Mouse (Mus musculus) liver, embryonic 12.5 days (tissue): Measurements from ENCODE around the gene Epdr1. TPM values are rescaled to one million over a fixed set of nuclear protein-coding genes. Genes with fewer than 3 reads are reported as not detected.
"Not testable (repeated sequence)": the region's sequence is repeated elsewhere in the genome, so short reads cannot be mapped to it uniquely, and the experiment has no call there.

Source experiments
- ATAC-seq: fragments of 200-750 bp; cut with Nextera tagmentation; 2 replicates; pipeline ENCODE4 v1.8.0; 2017; ENCODE audit warnings: moderate number of reproducible peaks, mild to moderate bottlenecking, moderate library complexity
- H3K27ac ChIP-seq: fragments of 300-500 bp; sonication (generic); 2 replicates; pipeline ENCODE4 v1.5.1; 2016; ENCODE audit warnings: mild to moderate bottlenecking
- H3K27me3 ChIP-seq: fragments of 300-500 bp; sonication (generic); replicated peaks from 2 replicates; pipeline ENCODE4 v1.6.1; 2016; ENCODE audit warnings: mild to moderate bottlenecking, moderate library complexity
- H3K36me3 ChIP-seq: fragments of 300-500 bp; sonication (generic); 2 replicates; pipeline ENCODE4 v1.6.1; 2016; ENCODE audit warnings: mild to moderate bottlenecking, moderate library complexity
- H3K4me1 ChIP-seq: fragments of 300-500 bp; sonication (generic); 2 replicates; pipeline ENCODE4 v1.6.1; 2016
- H3K4me2 ChIP-seq: fragments of 300-500 bp; sonication (generic); 2 replicates; pipeline ENCODE4 v1.6.1; 2016; ENCODE audit warnings: mild to moderate bottlenecking, moderate library complexity
- H3K4me3 ChIP-seq: fragments of 300-500 bp; sonication (generic); 2 replicates; pipeline ENCODE4 v1.5.1; 2016; ENCODE audit warnings: mild to moderate bottlenecking, moderate library complexity
- H3K9ac ChIP-seq: fragments of 300-500 bp; sonication (generic); 2 replicates; pipeline ENCODE4 v1.6.1; 2016; ENCODE audit warnings: mild to moderate bottlenecking, moderate library complexity
- H3K9me3 ChIP-seq: fragments of 300-500 bp; sonication (generic); replicated peaks from 2 replicates; pipeline ENCODE4 v1.6.1; 2016; ENCODE audit warnings: mild to moderate bottlenecking, moderate library complexity
- WGBS: fragments of 180-500 bp; shearing (Covaris S2); methylation state at CpG from one replicate; pipeline ENCODE4 v1.1.7; 2016; ENCODE audit not compliant: insufficient replicate concordance; 5-methylcytosine and 5-hydroxymethylcytosine counted together
- polyA plus RNA-seq: library from polyadenylated mRNA; unstranded; fragments of >200 nt; fragmentation: Nextera tagmentation; extraction: Ambion mirVana; gene quantifications from 2 replicates; pipeline ENCODE4 v1.2.1, GENCODE M21; 2016

Gene Epdr1
- polyA plus RNA-seq, 1 experiment from 2014 or later: 23.2 TPM

DNA sequence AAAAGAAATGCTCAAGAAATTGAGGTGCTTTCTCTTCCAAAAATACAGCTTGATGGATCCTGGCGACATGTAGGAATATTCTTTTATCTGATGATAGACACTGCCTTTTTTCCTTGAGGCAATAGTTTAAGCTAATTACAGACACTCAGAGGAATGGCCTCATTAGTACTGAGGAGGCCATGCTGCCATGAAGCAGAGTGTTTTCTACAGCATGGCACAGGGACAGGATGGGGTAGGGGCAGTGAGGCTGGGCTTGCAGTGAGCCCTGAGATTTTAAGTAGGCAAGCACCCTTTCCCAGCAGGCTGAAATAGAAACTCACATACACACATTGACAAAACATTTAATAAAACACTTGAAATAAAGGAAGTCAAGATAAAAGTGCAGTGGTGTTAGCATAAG, 17.2 kb downstream of the Epdr1 start:
- H3K4me2 ChIP-seq: no peak overlapping the region
- ATAC-seq: no peak
- H3K27ac ChIP-seq: no peak overlapping the region
- no peaks in the 10 kb centered on the region for H3K36me3 ChIP-seq
- no peaks in the 10 kb centered on the region for H3K9me3 ChIP-seq
- no peaks in the 10 kb centered on the region for H3K27me3 ChIP-seq
- no peak overlapping the region for H3K4me3 ChIP-seq
- H3K4me1 ChIP-seq: 0 out of 2 replicates have a peak, but pooled peaks cover 2% of the 10 kb centered on the region
- H3K9ac ChIP-seq: no peak overlapping the region
- WGBS: 65% methylated on average over 1 of the region's 1 CpGs

DNA sequence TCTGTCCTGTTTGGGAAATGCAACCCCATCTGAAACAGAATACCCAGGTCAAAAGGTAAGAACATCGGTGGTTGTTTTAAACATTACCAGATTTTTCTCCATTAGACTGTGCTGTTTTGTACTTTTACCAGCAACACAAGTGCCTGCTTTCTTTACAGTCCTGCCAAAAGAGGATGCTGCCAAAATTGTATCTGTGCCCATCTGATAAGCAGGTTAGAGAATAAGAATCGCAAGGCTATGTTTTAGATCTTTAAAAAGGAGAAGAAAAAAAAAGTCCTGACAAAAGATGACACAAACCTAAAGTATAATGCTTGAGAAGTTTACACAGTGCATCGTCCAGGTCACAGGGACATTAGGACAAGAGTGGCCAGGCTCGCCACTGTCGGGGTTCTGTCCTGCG, 20.5 kb downstream of the Epdr1 start:
- ATAC-seq: no peak
- Histone ChIP-seq H3K4me1 (no peaks in the 10 kb centered on the region), H3K4me2 (no peak overlapping the region), H3K36me3 (no peaks in the 10 kb centered on the region), H3K27ac (no peak overlapping the region), H3K9me3 (no peaks in the 10 kb centered on the region), H3K4me3 (no peak overlapping the region), H3K27me3 (no peaks in the 10 kb centered on the region), H3K9ac (no peak overlapping the region)
- 80% methylated on average over 6 of the region's 6 CpGs for WGBS

DNA sequence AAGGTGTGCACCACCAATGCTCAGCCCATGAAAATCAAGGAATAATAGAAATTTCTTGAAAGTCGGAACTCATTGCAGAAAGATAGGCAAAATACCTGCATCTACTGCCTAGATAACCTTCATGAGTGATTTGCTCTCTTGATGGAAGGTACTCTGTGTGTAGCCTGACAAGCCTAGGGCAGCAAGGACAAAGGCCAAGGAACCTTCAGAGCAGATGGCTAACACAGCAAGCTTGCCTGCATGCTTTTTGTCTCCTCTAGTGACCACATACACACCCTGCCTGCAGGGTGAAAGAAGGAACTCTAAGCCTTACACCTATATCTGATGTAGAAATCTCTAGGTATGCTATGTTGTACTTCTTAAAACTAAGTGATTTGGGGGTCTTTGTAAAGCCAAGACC, 24.6 kb downstream of the Epdr1 start:
- Histone ChIP-seq H3K36me3 (no peaks in the 10 kb centered on the region), H3K4me3 (no peak overlapping the region), H3K4me1 (no peaks in the 10 kb centered on the region), H3K27me3 (no peaks in the 10 kb centered on the region), H3K9me3 (no peaks in the 10 kb centered on the region), H3K27ac (no peak overlapping the region), H3K4me2 (no peak overlapping the region), H3K9ac (no peak overlapping the region)
- ATAC-seq: no peak
- 59% methylated on average over 1 of the region's 1 CpGs for WGBS

- no peaks in the 10 kb centered on the region for H3K36me3 ChIP-seq
- H3K27ac ChIP-seq: no peak overlapping the region
- H3K27me3 ChIP-seq: no peaks in the 10 kb centered on the region
- H3K4me3 ChIP-seq: no peak overlapping the region
- H3K9ac ChIP-seq: no peak overlapping the region
- no peaks in the 10 kb centered on the region for H3K4me1 ChIP-seq
- H3K9me3 ChIP-seq: no peaks in the 10 kb centered on the region
- WGBS: 55% methylated on average over 3 of the region's 3 CpGs
- no peak for ATAC-seq
- H3K4me2 ChIP-seq: no peak overlapping the region
Measured at GRCm38 (mm10) chr13:19590996-19591759, 28.5 kb downstream of the Epdr1 start.

DNA sequence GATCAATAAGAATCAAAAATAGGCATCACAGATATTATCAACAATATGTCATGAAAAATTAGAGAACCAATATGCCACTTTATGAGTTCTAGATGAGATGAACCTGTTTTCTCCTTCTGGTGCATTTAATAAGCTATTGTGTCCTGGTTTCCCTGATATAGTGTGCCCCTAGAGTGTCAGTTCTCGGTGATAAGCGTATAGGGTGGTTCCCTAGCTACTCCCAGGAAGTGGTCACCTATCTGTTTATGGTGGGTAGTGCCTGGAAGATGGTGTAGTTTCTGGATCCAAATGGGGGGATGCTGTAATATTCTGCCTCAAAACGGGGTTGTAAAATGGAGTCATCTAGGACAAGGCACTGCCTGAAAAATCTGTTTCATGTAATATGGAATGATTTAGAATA, 43.8 kb downstream of the Epdr1 start:
- Histone ChIP-seq H3K4me1 (peaks cover 25% of the 10 kb centered on the region), H3K4me3 (no peak overlapping the region), H3K27me3 (no peaks in the 10 kb centered on the region), H3K4me2 (peak overlapping the region; percentile 26), H3K9me3 (no peaks in the 10 kb centered on the region), H3K36me3 (no peaks in the 10 kb centered on the region), H3K27ac (no peak overlapping the region), H3K9ac (no peak overlapping the region)
- ATAC-seq: peak; percentile 96
- WGBS: 43% methylated on average over 3 of the region's 3 CpGs

GRCm38 (mm10) chr13:19574723-19575122, 45.0 kb downstream of the Epdr1 start:
- H3K36me3 ChIP-seq, H3K4me3 ChIP-seq: not testable (repeated sequence)
- peak; percentile 65; the same call in 1 of the 2 replicates for ATAC-seq

GRCm38 (mm10) chr13:19570166-19570565, 49.6 kb downstream of the Epdr1 start:
- not testable (repeated sequence) for H3K27ac ChIP-seq, ATAC-seq, H3K36me3 ChIP-seq, H3K9me3 ChIP-seq, H3K4me2 ChIP-seq, H3K27me3 ChIP-seq, H3K4me1 ChIP-seq, H3K9ac ChIP-seq, H3K4me3 ChIP-seq

More at GRCm38 (mm10) chr13:19574723-19575122, 45.0 kb downstream of the Epdr1 start:
- not testable (repeated sequence) for H3K9ac ChIP-seq, H3K4me2 ChIP-seq, H3K9me3 ChIP-seq, H3K27me3 ChIP-seq, H3K27ac ChIP-seq
- H3K4me1 ChIP-seq: peaks cover 25% of the 10 kb centered on the region
- whole genome bisulfite sequencing: 59% methylated on average over 2 of the region's 2 CpGs

DNA sequence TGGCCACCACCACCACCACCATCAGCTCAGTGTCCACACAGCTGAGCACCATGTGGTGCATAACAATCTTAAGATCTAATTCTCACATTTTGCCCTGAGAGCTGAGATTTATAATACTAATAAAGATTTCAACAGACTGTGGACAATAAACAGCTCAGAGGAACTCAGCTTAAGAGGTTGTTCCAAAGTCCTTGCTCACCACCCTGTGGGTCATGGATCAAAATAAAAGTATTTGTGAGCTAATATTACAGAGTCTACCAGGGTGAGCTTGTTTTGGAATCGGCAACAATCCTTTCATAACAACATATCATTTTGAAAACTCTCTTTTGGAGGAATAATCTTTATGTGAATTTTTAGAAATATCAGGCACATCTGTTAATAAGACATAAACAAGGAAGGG, 57.2 kb downstream of the Epdr1 start:
- H3K4me2 ChIP-seq: no peak overlapping the region
- no peak for ATAC-seq
- H3K36me3 ChIP-seq: no peaks in the 10 kb centered on the region
- H3K9me3 ChIP-seq: no peaks in the 10 kb centered on the region
- H3K27ac ChIP-seq: no peak overlapping the region
- no peaks in the 10 kb centered on the region for H3K4me1 ChIP-seq
- H3K9ac ChIP-seq: no peak overlapping the region
- WGBS: 83% methylated on average over 1 of the region's 1 CpGs
- no peaks in the 10 kb centered on the region for H3K27me3 ChIP-seq
- H3K4me3 ChIP-seq: no peak overlapping the region

GRCm38 (mm10) chr13:19555391-19555790, 64.3 kb downstream of the Epdr1 start:
- Histone ChIP-seq H3K27ac (no peak overlapping the region), H3K9me3 (no peaks in the 10 kb centered on the region), H3K36me3 (no peaks in the 10 kb centered on the region), H3K4me2 (no peak overlapping the region), H3K9ac (no peak overlapping the region), H3K4me3 (no peak overlapping the region), H3K4me1 (no peaks in the 10 kb centered on the region), H3K27me3 (no peaks in the 10 kb centered on the region)
- ATAC-seq: no peak
- 80% methylated on average over 4 of the region's 4 CpGs for WGBS

Other genes with a start within 250 kb of the Epdr1 start
- gene Stard3nl, start 224.1 kb downstream of the Epdr1 start, polyA plus RNA-seq: 29.8 and 33.5 TPM in 2 replicates
- 0.42 and 0.51 TPM in 2 replicates for gene Sfrp4, start 3.2 kb upstream of the Epdr1 start, polyA plus RNA-seq
- not detected in 2 replicates for gene Nme8, start 77.9 kb upstream of the Epdr1 start, polyA plus RNA-seq
- gene Gpr141, start 204.3 kb upstream of the Epdr1 start, polyA plus RNA-seq: 0.96 and 1.2 TPM in 2 replicates